Mouse (Mus musculus) thymus, adult 2 months (tissue): Measurements from ENCODE around the gene Dtx3. TPM values are rescaled to one million over a fixed set of nuclear protein-coding genes. Genes with fewer than 3 reads are reported as not detected.
"Not testable (repeated sequence)": the region's sequence is repeated elsewhere in the genome, so short reads cannot be mapped to it uniquely, and the experiment has no call there.

Experiments
- DNase-seq: peaks from one replicate; pipeline ENCODE4 v3.0.0; 2021
- H3K27ac ChIP-seq: fragments of 200-500 bp; 2 replicates; pipeline ENCODE4 v1.5.1; 2012; ENCODE audit warnings: low read length, control low read depth; ENCODE audit not compliant: control insufficient read depth, insufficient read depth
- H3K27me3 ChIP-seq: fragments of 200-500 bp; 2 replicates; pipeline ENCODE4 v1.6.1; 2012; ENCODE audit warnings: mild to moderate bottlenecking, low read length, moderate library complexity, mixed read lengths; ENCODE audit not compliant: control insufficient read depth, insufficient read depth
- H3K36me3 ChIP-seq: fragments of 200-500 bp; 2 replicates; pipeline ENCODE4 v1.6.1; 2012; ENCODE audit warnings: mild to moderate bottlenecking, low read length, moderate library complexity; ENCODE audit not compliant: control insufficient read depth, insufficient read depth
- H3K4me1 ChIP-seq: fragments of 200-500 bp; replicated peaks from 2 replicates; pipeline ENCODE4 v1.6.1; 2012; ENCODE audit warnings: low read length; ENCODE audit not compliant: control insufficient read depth, insufficient read depth
- H3K4me3 ChIP-seq: fragments of 200-500 bp; 2 replicates; pipeline ENCODE4 v1.5.1; 2012; ENCODE audit warnings: mild to moderate bottlenecking, low read length, control low read depth, moderate library complexity; ENCODE audit not compliant: control insufficient read depth, insufficient read depth
- CTCF ChIP-seq: fragments of 200-500 bp; IDR thresholded peaks from 2 replicates; pipeline ENCODE4 v1.5.1; 2012; ENCODE audit warnings: mild to moderate bottlenecking, control low read depth, low read length, moderate library complexity, borderline replicate concordance; ENCODE audit not compliant: control insufficient read depth, poor library complexity, insufficient read depth; ENCODE audit errors: extremely low read depth
- POLR2A ChIP-seq: fragments of 200-500 bp; IDR thresholded peaks from 2 replicates; pipeline ENCODE4 v1.6.1; 2012; ENCODE audit warnings: mild to moderate bottlenecking, low read length, control low read depth, moderate library complexity; ENCODE audit not compliant: control insufficient read depth, poor library complexity, insufficient read depth; ENCODE audit errors: extremely low read depth
- WGBS: fragments of 180-500 bp; shearing (Covaris S2); methylation state at CpG from one replicate; pipeline ENCODE4 v1.1.7; 2018; 5-methylcytosine and 5-hydroxymethylcytosine counted together
- polyA plus RNA-seq: library from polyadenylated mRNA; depleted of rRNA; stranded (reverse); fragments of >200 nt; gene quantifications from 2 replicates; pipeline ENCODE4 v1.2.3, GENCODE M21; 2012

Dtx3 gene
- polyA plus RNA-seq, 1 experiment, result 263 TPM

DNA sequence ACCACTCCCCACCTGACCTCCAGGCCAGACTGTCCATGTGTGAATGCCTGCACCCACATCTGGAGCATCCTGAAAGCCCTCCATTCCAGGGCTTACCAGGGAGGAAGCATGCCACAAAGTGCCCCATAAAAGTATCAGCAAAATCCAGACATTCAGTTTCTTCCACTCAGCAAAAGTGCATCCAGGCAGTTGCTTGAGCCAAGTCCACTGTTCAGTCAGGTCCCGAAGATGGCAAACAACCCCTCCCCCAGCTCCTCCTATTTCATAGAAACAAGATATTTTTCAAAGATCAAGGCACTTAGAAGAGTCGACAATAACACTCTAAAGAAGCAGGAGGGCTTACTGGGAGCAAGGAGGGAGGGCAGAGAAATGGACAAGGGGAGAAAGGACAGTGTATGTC is 3.0 kb upstream of the Dtx3 start:
- H3K4me1 ChIP-seq, result peaks cover 15% of the 10 kb centered on the region
- H3K36me3 ChIP-seq, result peaks cover 4% of the 10 kb centered on the region; the same call in 1 of the 2 replicates
- TF ChIP-seq POLR2A, result no peak
- TF ChIP-seq CTCF, result no peak
- whole genome bisulfite sequencing, result 84% methylated on average over 2 of the region's 2 CpGs
- no peak for DNase-seq
- H3K27me3 ChIP-seq, result no peaks in the 10 kb centered on the region
- no peak overlapping the region for H3K4me3 ChIP-seq
- H3K27ac ChIP-seq, result no peak overlapping the region

DNA sequence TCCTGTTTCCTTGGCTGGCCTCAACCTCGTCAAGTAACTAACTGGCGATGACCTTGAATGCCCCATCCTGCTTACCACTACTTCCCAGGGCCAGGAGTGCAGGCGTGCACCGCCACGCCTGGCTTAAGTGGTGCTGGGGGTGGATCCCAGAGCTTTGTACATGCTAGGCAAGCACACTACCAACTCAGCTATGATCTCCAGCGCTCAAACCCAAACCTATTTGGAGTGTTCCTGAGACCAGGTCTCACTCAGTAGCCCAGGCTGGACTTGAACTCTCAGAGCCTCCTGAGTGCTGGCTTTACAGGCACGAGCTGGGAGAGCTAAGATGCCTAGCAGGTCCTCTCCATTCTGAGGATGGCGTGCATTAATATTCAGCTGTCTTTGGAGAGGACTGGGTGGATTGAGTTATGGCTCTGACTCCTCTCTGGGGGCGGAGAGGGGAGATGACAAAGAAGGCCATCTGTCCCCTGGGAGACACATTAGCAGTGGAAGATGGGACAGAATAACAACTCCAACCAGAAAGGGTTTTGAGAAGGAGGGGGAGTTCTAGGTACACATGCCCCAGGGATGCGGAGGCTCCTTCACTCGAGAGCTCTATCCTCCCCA is 2.1 kb upstream of the Dtx3 start:
- Histone ChIP-seq H3K27ac (no peak overlapping the region), H3K4me3 (no peak overlapping the region), H3K27me3 (no peaks in the 10 kb centered on the region), H3K36me3 (peaks cover 4% of the 10 kb centered on the region; the same call in 1 of the 2 replicates), H3K4me1 (peaks cover 15% of the 10 kb centered on the region)
- TF ChIP-seq CTCF, result no peak
- no peak for TF ChIP-seq POLR2A
- 95% methylated on average over 11 of the region's 11 CpGs for WGBS
- no peak for DNase-seq

DNA sequence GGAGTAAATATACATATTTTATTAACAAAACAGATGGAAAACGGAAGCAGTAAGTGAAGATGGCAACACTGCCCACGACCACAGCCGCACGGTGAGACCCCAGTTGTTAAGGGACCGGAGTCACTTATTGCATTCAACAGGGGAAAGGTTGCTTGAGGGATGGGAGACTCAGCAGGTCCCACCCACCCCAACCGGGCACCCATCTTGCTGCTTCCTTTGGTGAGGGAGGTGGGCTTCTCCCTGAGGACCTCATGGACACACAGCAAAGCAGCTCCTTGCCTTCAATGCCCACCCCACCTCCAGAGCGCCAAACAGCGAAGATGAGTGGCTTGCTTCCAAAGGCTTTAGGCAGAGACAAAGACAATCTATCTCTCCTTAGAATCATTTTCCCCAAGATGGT is 1.6 kb upstream of the Dtx3 start:
- no peak for DNase-seq
- WGBS, result 98% methylated on average over 8 of the region's 8 CpGs
- H3K36me3 ChIP-seq, result peaks cover 4% of the 10 kb centered on the region; the same call in 1 of the 2 replicates
- no peak overlapping the region for H3K4me3 ChIP-seq
- no peaks in the 10 kb centered on the region for H3K27me3 ChIP-seq
- peaks cover 15% of the 10 kb centered on the region for H3K4me1 ChIP-seq
- TF ChIP-seq POLR2A (no peak), CTCF (no peak)
- no peak overlapping the region for H3K27ac ChIP-seq

GRCm38 (mm10) chr10:127196392-127196791 is 864 bp upstream of the Dtx3 start:
- Histone ChIP-seq H3K4me1 (peaks cover 15% of the 10 kb centered on the region), H3K27me3 (no peaks in the 10 kb centered on the region), H3K4me3 (no peak overlapping the region), H3K27ac (no peak overlapping the region), H3K36me3 (peaks cover 4% of the 10 kb centered on the region; the same call in 1 of the 2 replicates)
- WGBS, result 96% methylated on average over 5 of the region's 5 CpGs
- DNase-seq, result no peak
- no peak for TF ChIP-seq POLR2A
- TF ChIP-seq CTCF, result no peak

DNA sequence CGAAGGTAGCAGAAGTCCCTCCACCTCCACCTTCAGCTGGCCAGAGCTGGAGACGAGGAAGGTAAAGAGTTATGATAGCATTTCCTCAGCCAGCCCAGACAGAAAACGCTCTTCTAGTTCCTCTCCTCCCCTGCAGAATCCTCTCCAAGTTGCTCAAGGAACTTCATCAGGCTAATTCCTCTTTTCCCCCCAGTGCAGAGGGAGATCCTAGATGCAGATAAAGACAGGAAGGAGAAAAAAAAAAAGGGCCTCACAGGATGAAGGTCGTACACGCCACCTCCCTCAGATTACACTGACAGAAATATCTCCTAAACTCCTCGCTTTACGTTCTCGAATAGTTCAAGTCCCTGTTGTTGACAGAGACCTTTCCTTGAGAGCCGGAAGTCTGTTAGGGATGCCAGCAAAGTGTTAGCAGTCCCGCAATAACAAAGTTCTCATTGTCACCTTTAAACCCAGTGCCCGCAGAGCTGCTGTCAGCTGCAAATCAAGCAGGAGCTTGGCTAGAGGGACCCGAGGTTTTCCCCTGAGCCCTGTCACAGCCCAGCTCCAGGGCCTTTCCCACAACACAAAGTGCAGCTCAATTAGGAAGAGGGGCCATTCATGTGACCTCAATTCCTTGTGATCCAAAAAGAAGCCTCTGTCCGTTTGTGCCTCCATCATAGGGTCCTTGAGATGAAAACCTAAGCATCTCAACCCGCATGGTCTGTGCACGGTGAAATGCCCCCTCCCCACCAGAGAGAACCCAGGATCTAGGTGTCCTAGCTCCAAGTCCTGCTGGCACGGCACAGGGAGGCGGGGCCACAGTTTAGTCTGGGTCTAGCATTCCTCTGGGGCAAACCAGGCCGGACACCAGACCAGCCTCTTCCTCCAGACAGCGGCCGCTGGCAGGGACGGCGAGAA is 850 bp downstream of the Dtx3 start:
- no peak for TF ChIP-seq POLR2A
- TF ChIP-seq CTCF, result no peak
- H3K36me3 ChIP-seq, result 0 out of 2 replicates have a peak, but pooled peaks cover 4% of the 10 kb centered on the region
- DNase-seq, result no peak
- peaks cover 18% of the 10 kb centered on the region for H3K4me1 ChIP-seq
- no peaks in the 10 kb centered on the region; the same call in 1 of the 2 replicates for H3K27me3 ChIP-seq
- peak overlapping the region; percentile 80 for H3K4me3 ChIP-seq
- 5% methylated on average over 22 of the region's 22 CpGs for WGBS
- no peak overlapping the region; the same call in 1 of the 2 replicates for H3K27ac ChIP-seq

- DNase-seq, result no peak
- TF ChIP-seq POLR2A (no peak), CTCF (no peak)
- H3K27ac ChIP-seq, result no peak overlapping the region
- peaks cover 13% of the 10 kb centered on the region for H3K27me3 ChIP-seq
- H3K4me3 ChIP-seq, result no peak overlapping the region
- H3K4me1 ChIP-seq, result peaks cover 29% of the 10 kb centered on the region
- H3K36me3 ChIP-seq, result no peaks in the 10 kb centered on the region
- WGBS, result 95% methylated on average over 9 of the region's 9 CpGs
Observed at GRCm38 (mm10) chr10:127193011-127193410, 2.5 kb downstream of the Dtx3 start.

DNA sequence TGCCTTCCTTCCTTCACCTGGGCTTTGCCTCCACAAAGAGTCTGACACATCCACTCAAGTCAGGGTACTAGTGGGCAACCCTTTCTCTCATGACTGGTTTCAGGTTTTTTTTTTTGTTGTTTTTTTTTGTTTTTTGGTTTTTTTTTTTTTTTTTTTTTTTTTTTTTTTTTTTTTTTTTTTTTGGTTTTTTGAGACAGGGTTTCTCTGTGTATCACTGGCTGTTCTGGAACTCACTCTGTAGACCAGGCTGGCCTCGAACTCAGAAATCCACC is 3.5 kb downstream of the Dtx3 start:
- Histone ChIP-seq H3K4me1 (peaks cover 29% of the 10 kb centered on the region), H3K27me3 (peaks cover 17% of the 10 kb centered on the region)
- not testable (repeated sequence) for H3K27ac ChIP-seq, H3K36me3 ChIP-seq, H3K4me3 ChIP-seq, DNase-seq
- 89% methylated on average over 1 of the region's 1 CpGs for WGBS
